Mouse (Mus musculus) limb, embryonic 11.5 days (tissue): ENCODE results near the gene Cnksr3. TPM values are rescaled to one million over a fixed set of nuclear protein-coding genes. Genes with fewer than 3 reads are reported as not detected.

Source experiments
- ATAC-seq: fragments of 200-750 bp; cut with Nextera tagmentation; 2 replicates; pipeline ENCODE4 v1.8.0; 2017; ENCODE audit warnings: low read depth; ENCODE audit not compliant: insufficient number of reproducible peaks, low FRiP score, low TSS enrichment
- DNase-seq: peaks from one replicate; pipeline ENCODE4 v3.0.0-alpha.2; 2015; ENCODE audit warnings: low spot score
- H3K27ac ChIP-seq: fragments of 300-500 bp; sonication (generic); replicated peaks from 2 replicates; pipeline ENCODE4 v1.5.1; 2014; ENCODE audit warnings: low read depth, mild to moderate bottlenecking, low read length
- H3K27me3 ChIP-seq: fragments of 300-500 bp; sonication (generic); 2 replicates; pipeline ENCODE4 v1.6.1; 2014; ENCODE audit warnings: mild to moderate bottlenecking, low read length, mixed read lengths; ENCODE audit not compliant: control insufficient read depth, insufficient read depth
- H3K36me3 ChIP-seq: fragments of 300-500 bp; sonication (generic); 2 replicates; pipeline ENCODE4 v1.6.1; 2014; ENCODE audit warnings: mild to moderate bottlenecking, low read length, moderate library complexity, mixed read lengths; ENCODE audit not compliant: control insufficient read depth, insufficient read depth
- H3K4me1 ChIP-seq: fragments of 300-500 bp; sonication (generic); 2 replicates; pipeline ENCODE4 v1.6.1; 2014; ENCODE audit warnings: low read length, mixed read lengths; ENCODE audit not compliant: control insufficient read depth, insufficient read depth
- H3K4me2 ChIP-seq: fragments of 300-500 bp; sonication (generic); 2 replicates; pipeline ENCODE4 v1.6.1; 2014; ENCODE audit warnings: low read depth, mild to moderate bottlenecking, moderate library complexity; ENCODE audit not compliant: severe bottlenecking
- H3K4me3 ChIP-seq: fragments of 300-500 bp; sonication (generic); 2 replicates; pipeline ENCODE4 v1.5.1; 2014; ENCODE audit warnings: low read depth, low read length
- H3K9ac ChIP-seq: fragments of 300-500 bp; sonication (generic); 2 replicates; pipeline ENCODE4 v1.6.1; 2014; ENCODE audit warnings: mild to moderate bottlenecking, low read length
- H3K9me3 ChIP-seq: fragments of 300-500 bp; sonication (generic); 2 replicates; pipeline ENCODE4 v1.6.1; 2016; ENCODE audit warnings: low read length; ENCODE audit not compliant: control insufficient read depth
- WGBS: fragments of 180-500 bp; shearing (Covaris S2); extraction: QIAGEN DNeasy Blood & Tissue Kit; methylation state at CpG from one replicate; pipeline ENCODE4 v1.1.7; 2014; 5-methylcytosine and 5-hydroxymethylcytosine counted together
- polyA plus RNA-seq: library from polyadenylated mRNA; unstranded; fragments of >200 nt; fragmentation: Nextera tagmentation; extraction: Ambion mirVana; gene quantifications from 2 replicates; pipeline ENCODE4 v1.2.1, GENCODE M21; 2014

The Cnksr3 gene
- polyA plus RNA-seq, 1 experiment from 2014 or later, result 11.9 TPM

DNA sequence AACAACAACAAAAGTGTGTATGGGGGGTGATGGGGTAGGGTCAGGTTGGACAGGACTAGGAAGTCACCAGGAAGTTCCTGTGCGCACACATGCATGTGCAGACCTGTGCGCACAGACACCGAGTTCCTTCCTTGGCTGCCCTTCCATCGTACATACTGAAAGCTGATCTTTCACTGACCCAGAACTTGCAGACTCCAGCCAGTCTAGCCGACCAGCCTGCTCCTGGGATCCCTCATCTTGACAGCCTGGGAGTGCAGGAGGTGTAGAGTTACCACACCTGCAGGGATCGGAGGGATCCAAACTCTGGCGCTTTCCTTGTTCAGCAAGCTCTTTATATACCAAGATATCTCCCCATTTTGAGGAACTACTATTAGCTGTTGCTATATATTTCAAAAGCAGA lies 94.3 kb downstream of the Cnksr3 start:
- Histone ChIP-seq H3K4me2 (no peak overlapping the region), H3K27me3 (no peaks in the 10 kb centered on the region), H3K9me3 (no peaks in the 10 kb centered on the region), H3K4me3 (no peak overlapping the region), H3K9ac (no peak overlapping the region), H3K36me3 (peaks cover 4% of the 10 kb centered on the region), H3K27ac (no peak overlapping the region), H3K4me1 (peaks cover 7% of the 10 kb centered on the region; the same call in 1 of the 2 replicates)
- 41% methylated on average over 7 of the region's 7 CpGs for WGBS
- DNase-seq, result peak; percentile 61
- ATAC-seq, result peak; percentile 83

GRCm38 (mm10) chr10:7114796-7115195 lies 97.2 kb downstream of the Cnksr3 start:
- H3K27ac ChIP-seq, result no peak overlapping the region

GRCm38 (mm10) chr10:7113747-7114146 lies 98.3 kb downstream of the Cnksr3 start:
- Histone ChIP-seq H3K4me1 (peaks cover 6% of the 10 kb centered on the region; the same call in 1 of the 2 replicates), H3K36me3 (no peaks in the 10 kb centered on the region; the same call in 1 of the 2 replicates), H3K4me2 (no peak overlapping the region), H3K9me3 (no peaks in the 10 kb centered on the region), H3K27ac (no peak overlapping the region), H3K9ac (no peak overlapping the region), H3K4me3 (no peak overlapping the region), H3K27me3 (no peaks in the 10 kb centered on the region)
- ATAC-seq (no peak), DNase-seq (no peak)
- WGBS, result 92% methylated on average over 4 of the region's 4 CpGs

More at GRCm38 (mm10) chr10:7114796-7115195, 97.2 kb downstream of the Cnksr3 start:
- no peaks in the 10 kb centered on the region for H3K27me3 ChIP-seq
- DNase-seq, result no peak
- H3K4me3 ChIP-seq, result no peak overlapping the region
- no peaks in the 10 kb centered on the region for H3K9me3 ChIP-seq
- no peak overlapping the region for H3K9ac ChIP-seq
- peaks cover 7% of the 10 kb centered on the region; the same call in 1 of the 2 replicates for H3K4me1 ChIP-seq
- 85% methylated on average over 5 of the region's 5 CpGs for WGBS
- no peak overlapping the region for H3K4me2 ChIP-seq
- H3K36me3 ChIP-seq, result no peaks in the 10 kb centered on the region; the same call in none of the 2 replicates
- ATAC-seq, result no peak

GRCm38 (mm10) chr10:7113144-7113543 lies 98.9 kb downstream of the Cnksr3 start:
- no peak overlapping the region for H3K27ac ChIP-seq
- H3K4me2 ChIP-seq, result no peak overlapping the region
- H3K27me3 ChIP-seq, result no peaks in the 10 kb centered on the region
- H3K4me3 ChIP-seq, result no peak overlapping the region
- H3K9ac ChIP-seq, result no peak overlapping the region
- ATAC-seq, result no peak
- DNase-seq, result no peak
- H3K9me3 ChIP-seq, result no peaks in the 10 kb centered on the region
- H3K4me1 ChIP-seq, result peaks cover under 1% of the 10 kb centered on the region; the same call in 1 of the 2 replicates
- 60% methylated on average over 1 of the region's 1 CpGs for WGBS
- H3K36me3 ChIP-seq, result no peaks in the 10 kb centered on the region

DNA sequence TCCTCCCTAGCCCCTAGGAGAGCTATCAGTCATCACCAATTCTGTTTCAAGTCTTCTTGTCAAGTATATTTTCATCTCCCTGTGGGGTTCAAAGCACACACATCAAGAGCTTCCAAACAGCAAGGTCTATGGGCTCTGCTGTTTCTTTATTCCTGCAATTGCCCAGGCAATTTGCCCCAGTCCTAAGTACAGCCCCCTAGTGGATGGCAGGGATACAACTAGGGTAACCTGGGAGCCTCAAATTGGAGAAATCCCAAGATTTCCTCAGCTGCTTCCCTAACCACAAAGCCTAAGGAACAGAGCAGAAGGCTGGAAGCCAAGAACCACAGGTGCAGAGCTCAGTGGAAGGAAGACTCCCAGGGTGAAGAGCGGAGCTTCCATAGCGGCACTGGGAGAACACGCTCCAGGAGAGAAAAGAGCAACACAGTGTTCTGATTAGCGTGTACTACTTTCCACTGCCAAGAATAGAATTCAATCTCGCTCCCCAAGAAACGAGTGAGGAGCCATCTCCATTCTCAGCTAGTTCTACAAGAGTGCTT lies 100.5 kb downstream of the Cnksr3 start:
- Histone ChIP-seq H3K9ac (no peak overlapping the region), H3K4me1 (no peaks in the 10 kb centered on the region), H3K27ac (no peak overlapping the region), H3K9me3 (0 out of 2 replicates have a peak, but pooled peaks cover 2% of the 10 kb centered on the region), H3K4me3 (no peak overlapping the region), H3K36me3 (no peaks in the 10 kb centered on the region), H3K27me3 (no peaks in the 10 kb centered on the region), H3K4me2 (no peak overlapping the region)
- WGBS, result 94% methylated on average over 6 of the region's 6 CpGs
- ATAC-seq, result no peak
- no peak for DNase-seq

DNA sequence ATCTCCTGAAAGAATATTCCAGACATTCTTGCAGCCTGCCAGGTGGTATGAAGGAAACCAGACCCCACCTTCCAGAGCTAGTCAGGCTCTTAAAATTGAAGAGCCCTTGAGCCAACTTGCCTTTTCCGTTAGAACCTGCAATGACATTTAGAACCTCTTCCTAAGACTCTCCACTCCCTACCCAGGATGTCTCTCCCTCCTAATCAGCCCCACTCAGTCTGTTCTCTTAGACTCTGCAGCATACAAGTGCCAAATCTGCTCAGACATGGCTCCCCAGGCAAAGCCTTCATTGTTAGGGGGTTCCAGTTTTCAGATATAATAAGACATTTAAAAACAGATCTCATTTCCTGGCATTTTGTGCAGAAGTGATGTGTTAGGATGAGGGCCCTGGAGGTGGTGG lies 108.2 kb downstream of the Cnksr3 start:
- H3K36me3 ChIP-seq, result no peaks in the 10 kb centered on the region
- H3K27ac ChIP-seq, result no peak overlapping the region
- H3K4me3 ChIP-seq, result no peak overlapping the region
- no peaks in the 10 kb centered on the region for H3K4me1 ChIP-seq
- DNase-seq, result no peak
- WGBS, result 47% methylated on average over 1 of the region's 1 CpGs
- H3K9me3 ChIP-seq, result 0 out of 2 replicates have a peak, but pooled peaks cover 2% of the 10 kb centered on the region
- H3K27me3 ChIP-seq, result no peaks in the 10 kb centered on the region
- no peak for ATAC-seq
- H3K9ac ChIP-seq, result no peak overlapping the region
- no peak overlapping the region for H3K4me2 ChIP-seq

GRCm38 (mm10) chr10:7077971-7078370 lies 134.1 kb downstream of the Cnksr3 start:
- Histone ChIP-seq H3K4me3 (no peak overlapping the region), H3K9me3 (no peaks in the 10 kb centered on the region), H3K27me3 (no peaks in the 10 kb centered on the region), H3K4me2 (no peak overlapping the region), H3K27ac (no peak overlapping the region), H3K9ac (no peak overlapping the region), H3K4me1 (0 out of 2 replicates have a peak, but pooled peaks cover 2% of the 10 kb centered on the region), H3K36me3 (no peaks in the 10 kb centered on the region)
- no peak for DNase-seq
- WGBS, result 93% methylated on average over 1 of the region's 1 CpGs
- no peak for ATAC-seq

DNA sequence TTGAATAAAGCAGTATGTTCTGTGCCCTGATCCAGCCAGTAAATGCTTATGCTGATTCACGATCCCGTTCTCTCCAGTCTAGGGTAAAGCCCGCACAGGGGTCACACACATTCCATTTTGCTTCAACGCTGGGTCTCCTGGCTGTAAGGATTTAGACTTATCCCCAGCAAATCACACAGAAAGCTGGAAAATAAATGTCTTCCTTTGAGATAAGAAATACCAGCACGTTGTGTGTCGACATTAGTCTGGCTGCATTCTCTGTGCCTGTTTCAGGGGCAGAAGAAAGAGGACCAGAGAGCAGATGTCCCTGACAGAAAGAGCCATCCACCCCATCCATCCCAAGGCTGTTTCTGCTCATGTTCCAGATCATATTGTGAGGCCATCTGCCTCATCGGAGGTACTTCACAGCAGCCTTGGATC lies 134.6 kb downstream of the Cnksr3 start:
- H3K4me2 ChIP-seq, result no peak overlapping the region
- no peaks in the 10 kb centered on the region for H3K9me3 ChIP-seq
- no peaks in the 10 kb centered on the region for H3K27me3 ChIP-seq
- H3K27ac ChIP-seq, result no peak overlapping the region
- DNase-seq (no peak), ATAC-seq (no peak)
- H3K4me1 ChIP-seq, result 0 out of 2 replicates have a peak, but pooled peaks cover 2% of the 10 kb centered on the region
- H3K9ac ChIP-seq, result no peak overlapping the region
- no peaks in the 10 kb centered on the region for H3K36me3 ChIP-seq
- WGBS, result 74% methylated on average over 7 of the region's 7 CpGs
- no peak overlapping the region for H3K4me3 ChIP-seq
